Mouse (Mus musculus) heart, embryonic 11.5 days (tissue): ENCODE results near the gene Armc8. TPM values are rescaled to one million over a fixed set of nuclear protein-coding genes. Genes with fewer than 3 reads are reported as not detected.

ENCODE experiments used
- ATAC-seq: fragments of 200-750 bp; cut with Nextera tagmentation; replicated peaks from 2 replicates; pipeline ENCODE4 v1.8.0; 2017; ENCODE audit warnings: moderate library complexity; ENCODE audit not compliant: insufficient number of reproducible peaks, low FRiP score, low TSS enrichment
- H3K27ac ChIP-seq: fragments of 300-500 bp; sonication (generic); 2 replicates; pipeline ENCODE4 v1.5.1; 2014; ENCODE audit warnings: mild to moderate bottlenecking, low read depth, low read length
- H3K27me3 ChIP-seq: fragments of 300-500 bp; sonication (generic); 2 replicates; pipeline ENCODE4 v1.6.1; 2014; ENCODE audit warnings: mild to moderate bottlenecking, low read length, mixed read lengths; ENCODE audit not compliant: control insufficient read depth, insufficient read depth
- H3K36me3 ChIP-seq: fragments of 300-500 bp; sonication (generic); 2 replicates; pipeline ENCODE4 v1.6.1; 2014; ENCODE audit warnings: mild to moderate bottlenecking, low read length, moderate library complexity, mixed read lengths; ENCODE audit not compliant: control insufficient read depth, insufficient read depth
- H3K4me1 ChIP-seq: fragments of 300-500 bp; sonication (generic); 2 replicates; pipeline ENCODE4 v1.6.1; 2014; ENCODE audit warnings: low read length; ENCODE audit not compliant: control insufficient read depth, insufficient read depth
- H3K4me2 ChIP-seq: fragments of 300-500 bp; sonication (generic); 2 replicates; pipeline ENCODE4 v1.6.1; 2014; ENCODE audit warnings: mild to moderate bottlenecking, moderate library complexity
- H3K4me3 ChIP-seq: fragments of 300-500 bp; sonication (generic); 2 replicates; pipeline ENCODE4 v1.5.1; 2014; ENCODE audit warnings: low read depth, low read length
- H3K9ac ChIP-seq: fragments of 300-500 bp; sonication (generic); 2 replicates; pipeline ENCODE4 v1.6.1; 2014; ENCODE audit warnings: mild to moderate bottlenecking, low read depth, low read length, moderate library complexity
- H3K9me3 ChIP-seq: fragments of 300-500 bp; sonication (generic); replicated peaks from 2 replicates; pipeline ENCODE4 v1.6.1; 2016; ENCODE audit warnings: low read length; ENCODE audit not compliant: control insufficient read depth
- WGBS: fragments of 180-500 bp; shearing (Covaris S2); extraction: QIAGEN DNeasy Blood & Tissue Kit; methylation state at CpG from one replicate; pipeline ENCODE4 v1.1.7; 2014; ENCODE audit not compliant: insufficient replicate concordance; 5-methylcytosine and 5-hydroxymethylcytosine counted together
- polyA plus RNA-seq: library from polyadenylated mRNA; unstranded; fragments of >200 nt; fragmentation: Nextera tagmentation; extraction: Ambion mirVana; gene quantifications from 2 replicates; pipeline ENCODE4 v1.2.1, GENCODE M21; 2014

Gene Armc8
- polyA plus RNA-seq, 1 experiment from 2014 or later = 24.4 TPM

DNA sequence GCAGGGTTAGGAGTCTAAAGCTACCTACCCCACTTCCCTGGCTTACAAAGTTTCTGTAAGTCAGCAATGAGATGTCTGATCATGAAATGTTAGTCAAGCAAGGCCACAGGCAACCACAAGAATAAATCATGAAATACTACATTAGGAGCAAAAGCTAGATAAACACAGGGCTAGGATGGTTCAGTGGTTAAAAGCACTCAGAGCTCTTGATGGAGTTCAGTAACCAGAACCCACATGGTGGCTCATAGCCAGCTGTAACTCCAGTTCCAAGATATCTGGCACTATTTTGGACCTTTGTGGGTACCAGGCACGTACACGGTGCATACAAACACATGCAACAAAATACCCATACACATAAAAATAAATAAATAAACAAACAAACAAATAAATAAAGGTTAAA, 15.7 kb downstream of the Armc8 start:
- Histone ChIP-seq H3K9ac (no peak overlapping the region), H3K27ac (no peak overlapping the region)
- 84% methylated on average over 2 of the region's 2 CpGs for WGBS

DNA sequence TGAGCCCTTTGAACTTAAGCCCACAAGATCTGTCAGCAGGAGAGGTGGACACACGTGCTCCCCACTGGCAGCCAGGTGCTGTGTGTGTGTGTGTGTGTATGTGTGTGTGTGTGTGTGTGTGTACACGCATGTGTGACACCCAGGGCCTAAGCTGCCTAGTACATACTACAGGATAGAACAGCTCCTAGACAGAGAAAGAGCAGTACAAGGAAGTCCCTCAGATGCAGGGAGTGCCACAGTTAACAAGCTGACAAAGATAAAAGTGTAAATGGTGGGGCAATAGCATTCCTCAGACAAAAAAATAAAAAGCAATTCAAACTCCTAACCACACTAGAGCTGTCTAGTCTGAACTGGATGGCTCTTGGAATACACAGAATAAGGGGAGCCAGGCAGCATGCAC, 16.6 kb downstream of the Armc8 start:
- WGBS = 90% methylated on average over 2 of the region's 2 CpGs
- H3K9ac ChIP-seq = no peak overlapping the region
- H3K27me3 ChIP-seq = no peaks in the 10 kb centered on the region
- no peak overlapping the region for H3K27ac ChIP-seq
- no peaks in the 10 kb centered on the region for H3K9me3 ChIP-seq
- no peaks in the 10 kb centered on the region for H3K4me1 ChIP-seq
- no peak overlapping the region for H3K4me2 ChIP-seq
- no peak for ATAC-seq
- H3K4me3 ChIP-seq = no peak overlapping the region
- no peaks in the 10 kb centered on the region for H3K36me3 ChIP-seq

More for the DNA sequence above, 15.7 kb downstream of the Armc8 start:
- H3K4me1 ChIP-seq = peaks cover 4% of the 10 kb centered on the region; the same call in 1 of the 2 replicates
- H3K4me2 ChIP-seq = no peak overlapping the region
- H3K27me3 ChIP-seq = no peaks in the 10 kb centered on the region
- H3K9me3 ChIP-seq = no peaks in the 10 kb centered on the region
- H3K36me3 ChIP-seq = no peaks in the 10 kb centered on the region
- no peak for ATAC-seq
- H3K4me3 ChIP-seq = no peak overlapping the region

- no peaks in the 10 kb centered on the region for H3K27me3 ChIP-seq
- WGBS = 98% methylated on average over 1 of the region's 1 CpGs
- no peaks in the 10 kb centered on the region for H3K4me1 ChIP-seq
- no peak overlapping the region for H3K27ac ChIP-seq
- no peaks in the 10 kb centered on the region for H3K9me3 ChIP-seq
- ATAC-seq = no peak
- no peak overlapping the region for H3K9ac ChIP-seq
- H3K36me3 ChIP-seq = no peaks in the 10 kb centered on the region
- H3K4me3 ChIP-seq = no peak overlapping the region
- H3K4me2 ChIP-seq = no peak overlapping the region
Observed at GRCm38 (mm10) chr9:99546259-99546658, 22.4 kb downstream of the Armc8 start.

DNA sequence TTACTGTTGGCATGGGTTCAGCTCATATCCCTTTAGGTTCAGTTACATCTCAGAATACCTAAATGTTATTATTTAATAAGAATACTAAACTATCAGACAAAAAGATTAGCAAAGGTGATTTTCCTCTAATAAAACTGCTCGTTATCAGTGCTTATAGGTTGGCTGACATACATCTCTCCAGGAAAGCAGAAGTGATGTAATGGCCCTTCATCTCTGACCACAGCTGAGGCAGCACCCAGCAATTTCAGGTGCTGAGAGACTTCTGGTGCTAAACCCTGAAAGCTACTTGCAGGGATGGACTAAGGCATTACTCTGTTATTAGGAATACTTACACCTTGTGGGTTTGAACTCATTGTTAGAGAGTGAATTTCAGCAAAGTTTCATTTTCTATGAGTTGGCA, 36.8 kb downstream of the Armc8 start:
- no peak overlapping the region for H3K9ac ChIP-seq
- peaks cover 12% of the 10 kb centered on the region for H3K36me3 ChIP-seq
- no peaks in the 10 kb centered on the region for H3K9me3 ChIP-seq
- no peak overlapping the region for H3K4me3 ChIP-seq
- H3K4me2 ChIP-seq = no peak overlapping the region
- no peak overlapping the region for H3K27ac ChIP-seq
- no peaks in the 10 kb centered on the region for H3K4me1 ChIP-seq
- ATAC-seq = no peak
- whole genome bisulfite sequencing = 93% methylated on average over 1 of the region's 1 CpGs
- no peaks in the 10 kb centered on the region for H3K27me3 ChIP-seq

DNA sequence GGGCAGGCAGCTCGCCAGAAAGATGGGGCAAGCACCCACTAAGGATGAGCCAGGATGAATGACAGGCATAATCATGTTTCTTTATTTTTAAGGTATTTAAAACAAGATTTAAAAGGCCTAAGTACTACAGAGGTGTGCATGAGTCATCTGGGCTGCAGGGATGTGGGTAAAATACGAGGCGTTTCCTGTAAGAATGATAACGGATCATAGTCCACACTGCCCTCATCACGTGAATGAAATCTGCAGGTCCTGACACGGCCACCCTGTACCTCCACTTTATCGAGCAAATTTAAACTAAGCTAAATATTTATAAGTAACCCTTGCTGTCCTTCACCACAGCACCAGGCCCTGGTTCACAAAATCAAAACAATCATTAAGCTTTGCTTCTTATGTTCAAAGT, 62.8 kb downstream of the Armc8 start:
- Histone ChIP-seq H3K4me1 (no peaks in the 10 kb centered on the region), H3K9me3 (no peaks in the 10 kb centered on the region), H3K4me2 (no peak overlapping the region), H3K36me3 (0 out of 2 replicates have a peak, but pooled peaks cover 2% of the 10 kb centered on the region), H3K27ac (no peak overlapping the region), H3K4me3 (no peak overlapping the region), H3K9ac (no peak overlapping the region), H3K27me3 (no peaks in the 10 kb centered on the region)
- ATAC-seq = no peak
- WGBS = 74% methylated on average over 7 of the region's 7 CpGs

DNA sequence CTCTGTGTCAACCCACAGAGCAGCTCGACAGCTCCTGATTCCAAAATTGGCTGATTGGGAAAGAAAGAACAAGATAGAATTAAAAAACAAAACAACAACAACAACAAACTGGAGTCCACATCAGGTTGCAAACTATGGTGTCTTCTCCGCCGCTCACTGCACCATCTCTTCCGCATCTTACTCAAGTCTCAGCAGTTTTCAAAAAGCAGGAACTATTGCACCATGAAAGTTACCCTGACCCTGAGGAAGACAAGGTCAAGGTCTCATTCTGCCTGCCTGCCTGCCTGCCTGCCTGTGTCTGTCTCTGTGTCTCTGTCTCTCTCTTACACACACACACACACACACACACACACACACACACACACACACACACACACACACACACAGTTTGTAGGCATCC, 69.4 kb downstream of the Armc8 start:
- H3K27ac ChIP-seq = no peak overlapping the region
- no peak overlapping the region for H3K9ac ChIP-seq
- H3K4me2 ChIP-seq = no peak overlapping the region
- no peaks in the 10 kb centered on the region for H3K4me1 ChIP-seq
- WGBS = 91% methylated on average over 4 of the region's 4 CpGs
- no peaks in the 10 kb centered on the region for H3K9me3 ChIP-seq
- no peaks in the 10 kb centered on the region for H3K27me3 ChIP-seq
- ATAC-seq = no peak
- peaks cover 10% of the 10 kb centered on the region for H3K36me3 ChIP-seq
- no peak overlapping the region for H3K4me3 ChIP-seq

DNA sequence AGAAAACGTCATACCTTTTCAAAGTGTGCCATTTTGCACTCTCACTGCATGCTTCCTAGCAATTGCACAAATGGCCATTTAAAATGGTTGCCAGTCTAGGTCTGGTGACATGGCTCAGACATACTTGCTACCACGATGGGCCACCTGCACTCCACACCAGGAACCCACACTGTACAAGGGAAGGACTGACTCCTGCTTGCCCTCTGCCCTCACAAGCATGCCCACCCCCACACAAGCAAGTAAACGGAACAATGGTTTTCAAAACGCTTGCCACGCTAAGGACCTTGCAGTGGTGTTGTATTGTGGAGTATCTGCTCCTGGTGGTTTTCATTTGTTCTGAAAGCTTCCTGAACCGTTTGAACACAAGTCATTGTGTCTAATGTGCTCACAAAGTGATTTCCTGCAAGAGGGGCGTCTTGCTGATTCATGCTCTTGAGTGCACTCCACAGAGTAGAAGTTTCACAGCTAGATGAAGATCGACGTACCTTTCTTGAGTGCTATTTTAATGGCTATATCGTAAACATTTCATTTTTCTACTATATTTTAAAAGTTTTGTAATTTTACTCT, 76.0 kb downstream of the Armc8 start:
- no peak overlapping the region for H3K4me3 ChIP-seq
- H3K27me3 ChIP-seq = no peaks in the 10 kb centered on the region
- 87% methylated on average over 10 of the region's 10 CpGs for WGBS
- no peak overlapping the region for H3K4me2 ChIP-seq
- no peak overlapping the region for H3K9ac ChIP-seq
- no peaks in the 10 kb centered on the region for H3K4me1 ChIP-seq
- no peaks in the 10 kb centered on the region for H3K9me3 ChIP-seq
- no peak overlapping the region for H3K27ac ChIP-seq
- peaks cover 14% of the 10 kb centered on the region for H3K36me3 ChIP-seq
- ATAC-seq = no peak

DNA sequence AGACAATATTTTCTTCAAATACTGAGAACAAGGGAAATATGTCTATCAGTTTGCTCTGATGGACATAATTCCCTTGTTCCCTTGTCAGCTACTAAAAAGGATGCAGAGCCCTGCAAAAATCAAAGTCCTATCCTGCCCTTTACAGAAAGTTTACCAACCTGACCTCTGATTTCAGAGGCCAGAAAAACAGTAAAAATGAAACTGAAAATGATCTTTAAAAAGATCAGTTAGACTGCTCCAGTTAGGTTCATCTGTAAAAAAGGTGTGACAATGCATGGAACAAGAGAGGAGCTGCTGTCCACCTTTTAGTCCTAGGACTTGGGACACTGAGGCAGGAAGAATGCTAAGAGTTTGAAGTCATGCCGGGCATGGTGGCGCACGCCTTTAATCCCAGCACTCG, 77.6 kb downstream of the Armc8 start:
- H3K4me2 ChIP-seq = no peak overlapping the region
- H3K36me3 ChIP-seq = peaks cover 16% of the 10 kb centered on the region
- no peak overlapping the region for H3K9ac ChIP-seq
- no peak for ATAC-seq
- H3K27ac ChIP-seq = no peak overlapping the region
- WGBS = 96% methylated on average over 4 of the region's 4 CpGs
- H3K9me3 ChIP-seq = no peaks in the 10 kb centered on the region
- H3K27me3 ChIP-seq = no peaks in the 10 kb centered on the region
- no peaks in the 10 kb centered on the region for H3K4me1 ChIP-seq
- H3K4me3 ChIP-seq = no peak overlapping the region

DNA sequence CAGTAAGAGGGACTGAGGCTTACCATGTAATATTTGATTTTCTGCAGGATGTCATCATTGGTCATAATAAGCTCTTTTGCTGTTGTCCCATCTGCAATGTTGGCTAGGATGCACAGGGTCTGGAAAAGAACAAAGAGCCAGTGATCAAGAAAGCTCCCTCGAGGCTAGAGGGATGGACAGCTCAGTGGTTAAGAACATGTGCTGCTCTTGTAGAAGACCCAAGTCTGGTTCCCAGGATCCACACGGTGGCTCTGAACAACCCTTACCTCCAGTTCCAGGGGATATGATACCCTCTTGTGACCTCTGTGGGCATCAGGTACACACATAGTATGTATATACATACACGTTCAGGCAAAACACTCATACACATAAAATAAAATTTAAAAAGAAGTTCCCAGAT, 80.9 kb downstream of the Armc8 start:
- Histone ChIP-seq H3K27me3 (no peaks in the 10 kb centered on the region), H3K4me2 (no peak overlapping the region), H3K4me1 (no peaks in the 10 kb centered on the region), H3K9ac (no peak overlapping the region), H3K36me3 (peaks cover 9% of the 10 kb centered on the region), H3K27ac (no peak overlapping the region), H3K9me3 (no peaks in the 10 kb centered on the region), H3K4me3 (no peak overlapping the region)
- ATAC-seq = no peak
- 82% methylated on average over 3 of the region's 3 CpGs for WGBS
